Mouse (Mus musculus) limb, embryonic 11.5 days (tissue): ENCODE data around the gene Ndufs7. TPM values are rescaled to one million over a fixed set of nuclear protein-coding genes. Genes with fewer than 3 reads are reported as not detected.
"Not testable (repeated sequence)": the region's sequence is repeated elsewhere in the genome, so short reads cannot be mapped to it uniquely, and the experiment has no call there.

Experiments used
- ATAC-seq: fragments of 200-750 bp; cut with Nextera tagmentation; 2 replicates; pipeline ENCODE4 v1.8.0; 2017; ENCODE audit warnings: low read depth; ENCODE audit not compliant: insufficient number of reproducible peaks, low FRiP score, low TSS enrichment
- DNase-seq: peaks from one replicate; pipeline ENCODE4 v3.0.0-alpha.2; 2015; ENCODE audit warnings: low spot score
- H3K27ac ChIP-seq: fragments of 300-500 bp; sonication (generic); replicated peaks from 2 replicates; pipeline ENCODE4 v1.5.1; 2014; ENCODE audit warnings: low read depth, mild to moderate bottlenecking, low read length
- H3K27me3 ChIP-seq: fragments of 300-500 bp; sonication (generic); 2 replicates; pipeline ENCODE4 v1.6.1; 2014; ENCODE audit warnings: mild to moderate bottlenecking, low read length, mixed read lengths; ENCODE audit not compliant: control insufficient read depth, insufficient read depth
- H3K36me3 ChIP-seq: fragments of 300-500 bp; sonication (generic); 2 replicates; pipeline ENCODE4 v1.6.1; 2014; ENCODE audit warnings: mild to moderate bottlenecking, low read length, moderate library complexity, mixed read lengths; ENCODE audit not compliant: control insufficient read depth, insufficient read depth
- H3K4me1 ChIP-seq: fragments of 300-500 bp; sonication (generic); 2 replicates; pipeline ENCODE4 v1.6.1; 2014; ENCODE audit warnings: low read length, mixed read lengths; ENCODE audit not compliant: control insufficient read depth, insufficient read depth
- H3K4me2 ChIP-seq: fragments of 300-500 bp; sonication (generic); 2 replicates; pipeline ENCODE4 v1.6.1; 2014; ENCODE audit warnings: low read depth, mild to moderate bottlenecking, moderate library complexity; ENCODE audit not compliant: severe bottlenecking
- H3K4me3 ChIP-seq: fragments of 300-500 bp; sonication (generic); 2 replicates; pipeline ENCODE4 v1.5.1; 2014; ENCODE audit warnings: low read depth, low read length
- H3K9ac ChIP-seq: fragments of 300-500 bp; sonication (generic); 2 replicates; pipeline ENCODE4 v1.6.1; 2014; ENCODE audit warnings: mild to moderate bottlenecking, low read length
- H3K9me3 ChIP-seq: fragments of 300-500 bp; sonication (generic); 2 replicates; pipeline ENCODE4 v1.6.1; 2016; ENCODE audit warnings: low read length; ENCODE audit not compliant: control insufficient read depth
- WGBS: fragments of 180-500 bp; shearing (Covaris S2); extraction: QIAGEN DNeasy Blood & Tissue Kit; methylation state at CpG from one replicate; pipeline ENCODE4 v1.1.7; 2014; 5-methylcytosine and 5-hydroxymethylcytosine counted together
- polyA plus RNA-seq: library from polyadenylated mRNA; unstranded; fragments of >200 nt; fragmentation: Nextera tagmentation; extraction: Ambion mirVana; gene quantifications from 2 replicates; pipeline ENCODE4 v1.2.1, GENCODE M21; 2014

The Ndufs7 gene
- polyA plus RNA-seq, 1 experiment from 2014 or later = 281 TPM

- ATAC-seq = no peak
These were observed 3.3 kb upstream of the Ndufs7 start for GRCm38 (mm10) chr10:80245600-80245999.

GRCm38 (mm10) chr10:80247849-80248248, 1.1 kb upstream of the Ndufs7 start:
- whole genome bisulfite sequencing = 51% methylated on average over 6 of the region's 6 CpGs

More at GRCm38 (mm10) chr10:80245600-80245999, 3.3 kb upstream of the Ndufs7 start:
- 4% methylated on average over 4 of the region's 4 CpGs for WGBS
- H3K36me3 ChIP-seq = peaks cover 23% of the 10 kb centered on the region
- peak; percentile 89 for DNase-seq
- peaks cover 5% of the 10 kb centered on the region for H3K4me1 ChIP-seq
- H3K9me3 ChIP-seq = no peaks in the 10 kb centered on the region
- no peak overlapping the region for H3K9ac ChIP-seq
- no peak overlapping the region for H3K4me2 ChIP-seq
- no peak overlapping the region for H3K4me3 ChIP-seq
- no peak overlapping the region for H3K27ac ChIP-seq
- no peaks in the 10 kb centered on the region for H3K27me3 ChIP-seq

GRCm38 (mm10) chr10:80248437-80248836, 484 bp upstream of the Ndufs7 start:
- H3K4me1 ChIP-seq, H3K9ac ChIP-seq, ATAC-seq, H3K36me3 ChIP-seq, H3K27ac ChIP-seq, H3K27me3 ChIP-seq, H3K9me3 ChIP-seq, DNase-seq: not testable (repeated sequence)
- WGBS = 61% methylated on average over 3 of the region's 3 CpGs
- Histone ChIP-seq H3K4me2 (peak overlapping the region; percentile 17; the same call in 1 of the 2 replicates), H3K4me3 (peak overlapping the region; percentile 51; the same call in 1 of the 2 replicates)

More at GRCm38 (mm10) chr10:80247849-80248248, 1.1 kb upstream of the Ndufs7 start:
- Histone ChIP-seq H3K36me3 (peaks cover 5% of the 10 kb centered on the region), H3K4me3 (no peak overlapping the region), H3K27ac (no peak overlapping the region), H3K27me3 (no peaks in the 10 kb centered on the region), H3K4me2 (no peak overlapping the region), H3K9me3 (no peaks in the 10 kb centered on the region), H3K9ac (no peak overlapping the region), H3K4me1 (peaks cover 5% of the 10 kb centered on the region)
- ATAC-seq (no peak), DNase-seq (peak; percentile 42)

GRCm38 (mm10) chr10:80250059-80250458, 1.1 kb downstream of the Ndufs7 start:
- Histone ChIP-seq H3K36me3 (peaks cover 9% of the 10 kb centered on the region), H3K4me3 (peak overlapping the region; percentile 51), H3K27ac (no peak overlapping the region; the same call in 1 of the 2 replicates), H3K27me3 (no peaks in the 10 kb centered on the region), H3K9me3 (no peaks in the 10 kb centered on the region), H3K4me1 (peaks cover 5% of the 10 kb centered on the region), H3K9ac (peak overlapping the region; percentile 70), H3K4me2 (peak overlapping the region; percentile 66)
- WGBS = 36% methylated on average over 2 of the region's 2 CpGs
- DNase-seq = no peak
- ATAC-seq = no peak

GRCm38 (mm10) chr10:80250573-80250972, 1.7 kb downstream of the Ndufs7 start:
- no peaks in the 10 kb centered on the region for H3K27me3 ChIP-seq
- peak overlapping the region; percentile 66; the same call in 1 of the 2 replicates for H3K4me2 ChIP-seq
- no peak for ATAC-seq
- no peak overlapping the region for H3K4me3 ChIP-seq
- H3K4me1 ChIP-seq = peaks cover 5% of the 10 kb centered on the region
- no peak for DNase-seq
- H3K27ac ChIP-seq = no peak overlapping the region
- peaks cover 13% of the 10 kb centered on the region for H3K36me3 ChIP-seq
- 86% methylated on average over 4 of the region's 4 CpGs for WGBS
- no peak overlapping the region for H3K9ac ChIP-seq
- H3K9me3 ChIP-seq = no peaks in the 10 kb centered on the region

- Histone ChIP-seq H3K27ac (no peak overlapping the region), H3K4me1 (peaks cover 5% of the 10 kb centered on the region), H3K4me2 (no peak overlapping the region), H3K4me3 (no peak overlapping the region), H3K27me3 (no peaks in the 10 kb centered on the region), H3K36me3 (peaks cover 22% of the 10 kb centered on the region), H3K9me3 (no peaks in the 10 kb centered on the region), H3K9ac (no peak overlapping the region)
- no peak for ATAC-seq
- no peak for DNase-seq
These were observed 3.1 kb downstream of the Ndufs7 start for GRCm38 (mm10) chr10:80252011-80252410.

GRCm38 (mm10) chr10:80252493-80253274, 3.8 kb downstream of the Ndufs7 start:
- H3K9me3 ChIP-seq = no peaks in the 10 kb centered on the region
- no peak overlapping the region for H3K4me2 ChIP-seq
- no peak overlapping the region for H3K4me3 ChIP-seq
- ATAC-seq = no peak
- no peak for DNase-seq
- no peaks in the 10 kb centered on the region for H3K27me3 ChIP-seq
- peaks cover 26% of the 10 kb centered on the region for H3K36me3 ChIP-seq
- H3K9ac ChIP-seq = no peak overlapping the region
- no peak overlapping the region for H3K27ac ChIP-seq
- 95% methylated on average over 11 of the region's 11 CpGs for WGBS
- peaks cover 5% of the 10 kb centered on the region for H3K4me1 ChIP-seq

GRCm38 (mm10) chr10:80253551-80253950, 4.6 kb downstream of the Ndufs7 start:
- H3K4me1 ChIP-seq = peaks cover 5% of the 10 kb centered on the region
- H3K9ac ChIP-seq = no peak overlapping the region
- no peak for ATAC-seq
- H3K4me3 ChIP-seq = no peak overlapping the region
- 85% methylated on average over 6 of the region's 6 CpGs for WGBS
- H3K27ac ChIP-seq = no peak overlapping the region
- no peaks in the 10 kb centered on the region for H3K9me3 ChIP-seq
- peaks cover 30% of the 10 kb centered on the region for H3K36me3 ChIP-seq
- no peak for DNase-seq
- H3K4me2 ChIP-seq = no peak overlapping the region
- no peaks in the 10 kb centered on the region for H3K27me3 ChIP-seq
